Mouse (Mus musculus): ENCODE results near the gene Ly75. TPM values are rescaled to one million over a fixed set of nuclear protein-coding genes. Genes with fewer than 3 reads are reported as not detected.

Gene Ly75
- polyA plus RNA-seq, 1 experiment: 20.8 TPM

- no peak for TF ChIP-seq CTCF (IDR thresholded peaks at IDR 0.05; ENCODE audit: borderline replicate concordance, control insufficient read depth, extremely low read depth, insufficient read depth, low read length, poor library complexity)
- TF ChIP-seq POLR2A (IDR thresholded peaks at IDR 0.05; ENCODE audit: control insufficient read depth, extremely low read depth, insufficient read depth, low read length, poor library complexity): no peak
- H3K4me1 ChIP-seq (replicated peaks; ENCODE audit: control insufficient read depth, insufficient read depth, low read length): no peaks in the 10 kb centered on the region
- H3K27me3 ChIP-seq (ENCODE audit: control insufficient read depth, insufficient read depth, low read length): no peaks in the 10 kb centered on the region
- DNase-seq: no peak
- H3K36me3 ChIP-seq (ENCODE audit: control insufficient read depth, insufficient read depth, low read length): no peaks in the 10 kb centered on the region
- H3K4me3 ChIP-seq (ENCODE audit: control insufficient read depth, insufficient read depth, low read length): no peak overlapping the region
- no peak overlapping the region for H3K27ac ChIP-seq (ENCODE audit: control insufficient read depth, insufficient read depth, low read length)
- WGBS: 95% methylated on average over 11 of the region's 11 CpGs
These were observed 27.1 kb upstream of the Ly75 start for GRCm38 (mm10) chr2:60409989-60410763.

DNA sequence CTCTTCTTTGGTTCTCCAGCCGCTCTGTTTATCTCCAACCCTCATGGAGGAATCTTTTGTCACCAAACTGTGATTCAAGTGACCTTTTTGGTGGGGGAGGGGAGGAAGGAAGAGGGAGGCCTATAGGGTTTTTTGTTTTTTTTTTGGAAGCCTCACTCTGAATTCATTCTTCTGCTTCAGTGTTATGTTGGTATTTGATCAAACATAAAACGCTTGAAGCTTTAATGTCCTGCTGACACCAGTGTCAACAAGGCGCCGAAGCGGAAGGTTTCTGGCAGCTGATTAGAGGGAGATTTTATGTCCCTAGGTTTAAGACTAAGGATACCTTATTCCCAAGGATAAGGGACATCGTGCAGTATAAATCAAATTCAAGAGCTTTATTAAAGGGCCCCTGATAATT, 26.1 kb upstream of the Ly75 start:
- no peak overlapping the region for H3K4me3 ChIP-seq (ENCODE audit: control insufficient read depth, insufficient read depth, low read length)
- no peak for DNase-seq
- TF ChIP-seq CTCF (IDR thresholded peaks at IDR 0.05; ENCODE audit: borderline replicate concordance, control insufficient read depth, extremely low read depth, insufficient read depth, low read length, poor library complexity) (no peak), POLR2A (IDR thresholded peaks at IDR 0.05; ENCODE audit: control insufficient read depth, extremely low read depth, insufficient read depth, low read length, poor library complexity) (no peak)
- H3K27me3 ChIP-seq (ENCODE audit: control insufficient read depth, insufficient read depth, low read length): no peaks in the 10 kb centered on the region
- no peaks in the 10 kb centered on the region for H3K36me3 ChIP-seq (ENCODE audit: control insufficient read depth, insufficient read depth, low read length)
- no peaks in the 10 kb centered on the region for H3K4me1 ChIP-seq (replicated peaks; ENCODE audit: control insufficient read depth, insufficient read depth, low read length)
- no peak overlapping the region for H3K27ac ChIP-seq (ENCODE audit: control insufficient read depth, insufficient read depth, low read length)
- WGBS: 90% methylated on average over 6 of the region's 6 CpGs

DNA sequence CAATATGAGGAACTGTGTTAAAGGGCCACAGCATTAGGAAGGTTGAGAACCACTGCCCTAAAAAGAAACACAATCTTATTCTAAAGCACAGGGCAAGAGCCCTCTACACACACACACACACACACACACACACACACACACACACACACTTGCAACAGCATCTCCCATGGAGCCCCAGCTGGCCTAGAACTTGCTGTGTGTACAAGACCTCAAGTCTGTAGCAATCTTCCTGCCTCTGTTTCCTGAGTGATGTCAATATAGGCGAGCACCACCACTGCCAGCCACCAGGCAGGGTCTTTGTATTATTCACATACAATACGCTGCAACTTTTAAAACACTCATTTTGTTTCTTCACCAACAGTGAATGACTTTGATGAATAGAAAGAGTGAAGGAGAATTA, 24.3 kb upstream of the Ly75 start:
- no peak for DNase-seq
- TF ChIP-seq CTCF (IDR thresholded peaks at IDR 0.05; ENCODE audit: borderline replicate concordance, control insufficient read depth, extremely low read depth, insufficient read depth, low read length, poor library complexity): no peak
- H3K4me1 ChIP-seq (replicated peaks; ENCODE audit: control insufficient read depth, insufficient read depth, low read length): no peaks in the 10 kb centered on the region
- H3K4me3 ChIP-seq (ENCODE audit: control insufficient read depth, insufficient read depth, low read length): no peak overlapping the region
- no peak overlapping the region for H3K27ac ChIP-seq (ENCODE audit: control insufficient read depth, insufficient read depth, low read length)
- no peaks in the 10 kb centered on the region for H3K36me3 ChIP-seq (ENCODE audit: control insufficient read depth, insufficient read depth, low read length)
- 82% methylated on average over 2 of the region's 2 CpGs for WGBS
- no peaks in the 10 kb centered on the region for H3K27me3 ChIP-seq (ENCODE audit: control insufficient read depth, insufficient read depth, low read length)

GRCm38 (mm10) chr2:60405431-60405830, 22.3 kb upstream of the Ly75 start:
- H3K27ac ChIP-seq (ENCODE audit: control insufficient read depth, insufficient read depth, low read length): no peak overlapping the region
- H3K27me3 ChIP-seq (ENCODE audit: control insufficient read depth, insufficient read depth, low read length): no peaks in the 10 kb centered on the region
- no peak overlapping the region for H3K4me3 ChIP-seq (ENCODE audit: control insufficient read depth, insufficient read depth, low read length)
- 76% methylated on average over 5 of the region's 5 CpGs for WGBS
- no peak for TF ChIP-seq CTCF (IDR thresholded peaks at IDR 0.05; ENCODE audit: borderline replicate concordance, control insufficient read depth, extremely low read depth, insufficient read depth, low read length, poor library complexity)
- TF ChIP-seq POLR2A (IDR thresholded peaks at IDR 0.05; ENCODE audit: control insufficient read depth, extremely low read depth, insufficient read depth, low read length, poor library complexity): no peak
- no peak for DNase-seq
- H3K4me1 ChIP-seq (replicated peaks; ENCODE audit: control insufficient read depth, insufficient read depth, low read length): no peaks in the 10 kb centered on the region
- H3K36me3 ChIP-seq (ENCODE audit: control insufficient read depth, insufficient read depth, low read length): no peaks in the 10 kb centered on the region

DNA sequence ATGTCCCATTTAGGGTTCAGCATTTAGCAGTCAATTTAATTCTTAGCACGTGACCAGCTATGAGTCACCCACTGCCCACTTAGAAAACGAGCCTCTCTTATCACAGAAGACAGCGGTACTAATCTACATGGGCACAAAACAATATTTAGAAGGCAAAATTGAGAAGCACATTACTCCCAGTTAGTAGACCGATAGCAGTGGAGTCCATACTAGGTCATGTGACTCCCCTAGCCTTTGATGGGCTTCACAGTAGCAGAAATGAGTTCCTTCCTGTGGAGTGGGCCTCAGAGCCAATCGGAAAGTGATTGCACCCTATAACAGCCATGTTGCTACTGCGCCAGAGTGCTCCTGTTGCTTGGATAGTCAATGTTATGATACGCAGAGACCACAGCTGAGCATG, 21.7 kb upstream of the Ly75 start:
- H3K4me1 ChIP-seq (replicated peaks; ENCODE audit: control insufficient read depth, insufficient read depth, low read length): no peaks in the 10 kb centered on the region
- WGBS: 96% methylated on average over 7 of the region's 7 CpGs
- H3K4me3 ChIP-seq (ENCODE audit: control insufficient read depth, insufficient read depth, low read length): no peak overlapping the region
- H3K36me3 ChIP-seq (ENCODE audit: control insufficient read depth, insufficient read depth, low read length): no peaks in the 10 kb centered on the region
- no peaks in the 10 kb centered on the region for H3K27me3 ChIP-seq (ENCODE audit: control insufficient read depth, insufficient read depth, low read length)
- no peak for DNase-seq
- H3K27ac ChIP-seq (ENCODE audit: control insufficient read depth, insufficient read depth, low read length): no peak overlapping the region
- TF ChIP-seq POLR2A (IDR thresholded peaks at IDR 0.05; ENCODE audit: control insufficient read depth, extremely low read depth, insufficient read depth, low read length, poor library complexity): no peak
- no peak for TF ChIP-seq CTCF (IDR thresholded peaks at IDR 0.05; ENCODE audit: borderline replicate concordance, control insufficient read depth, extremely low read depth, insufficient read depth, low read length, poor library complexity)

DNA sequence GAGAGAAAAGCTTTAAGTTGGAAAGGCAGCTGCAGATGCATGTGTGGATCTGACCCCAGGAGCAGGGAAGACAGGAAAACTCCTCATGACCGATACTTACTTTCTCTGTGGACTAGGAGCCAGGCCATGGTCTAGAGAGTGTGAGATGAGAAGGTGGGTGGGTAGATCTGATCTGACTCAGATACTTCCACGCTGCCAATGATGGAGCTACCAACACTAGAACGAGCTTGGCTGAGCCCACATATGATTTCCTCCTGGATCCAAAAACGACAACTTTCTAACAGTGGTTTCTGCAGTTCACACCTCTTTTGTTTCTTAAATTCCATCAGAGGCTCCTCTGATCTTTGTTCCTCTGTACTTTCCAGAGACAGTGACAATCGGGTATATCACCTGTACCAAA, 18.6 kb upstream of the Ly75 start:
- H3K4me3 ChIP-seq (ENCODE audit: control insufficient read depth, insufficient read depth, low read length): no peak overlapping the region
- H3K4me1 ChIP-seq (replicated peaks; ENCODE audit: control insufficient read depth, insufficient read depth, low read length): no peaks in the 10 kb centered on the region
- 84% methylated on average over 5 of the region's 5 CpGs for WGBS
- DNase-seq: no peak
- H3K36me3 ChIP-seq (ENCODE audit: control insufficient read depth, insufficient read depth, low read length): no peaks in the 10 kb centered on the region
- H3K27ac ChIP-seq (ENCODE audit: control insufficient read depth, insufficient read depth, low read length): no peak overlapping the region
- H3K27me3 ChIP-seq (ENCODE audit: control insufficient read depth, insufficient read depth, low read length): no peaks in the 10 kb centered on the region
- TF ChIP-seq CTCF (IDR thresholded peaks at IDR 0.05; ENCODE audit: borderline replicate concordance, control insufficient read depth, extremely low read depth, insufficient read depth, low read length, poor library complexity): no peak
- no peak for TF ChIP-seq POLR2A (IDR thresholded peaks at IDR 0.05; ENCODE audit: control insufficient read depth, extremely low read depth, insufficient read depth, low read length, poor library complexity)

- no peak for DNase-seq
- TF ChIP-seq POLR2A (IDR thresholded peaks at IDR 0.05; ENCODE audit: control insufficient read depth, extremely low read depth, insufficient read depth, low read length, poor library complexity) (no peak), CTCF (IDR thresholded peaks at IDR 0.05; ENCODE audit: borderline replicate concordance, control insufficient read depth, extremely low read depth, insufficient read depth, low read length, poor library complexity) (no peak)
- Histone ChIP-seq H3K4me3 (ENCODE audit: control insufficient read depth, insufficient read depth, low read length) (no peak overlapping the region), H3K4me1 (replicated peaks; ENCODE audit: control insufficient read depth, insufficient read depth, low read length) (peaks cover 2% of the 10 kb centered on the region; the same call in 1 of the 2 replicates), H3K36me3 (ENCODE audit: control insufficient read depth, insufficient read depth, low read length) (no peaks in the 10 kb centered on the region), H3K27ac (ENCODE audit: control insufficient read depth, insufficient read depth, low read length) (no peak overlapping the region), H3K27me3 (ENCODE audit: control insufficient read depth, insufficient read depth, low read length) (no peaks in the 10 kb centered on the region)
- WGBS: 57% methylated on average over 6 of the region's 6 CpGs
These were observed 10.7 kb upstream of the Ly75 start for GRCm38 (mm10) chr2:60393786-60394185.

Measured in thymus, adult 2 months (tissue).